Mouse (Mus musculus): ENCODE results near the gene Tnni3k. TPM values are rescaled to one million over a fixed set of nuclear protein-coding genes. Genes with fewer than 3 reads are reported as not detected.

The Tnni3k gene
- polyA plus RNA-seq, 1 experiment from 2014 or later: 0.05 TPM

DNA sequence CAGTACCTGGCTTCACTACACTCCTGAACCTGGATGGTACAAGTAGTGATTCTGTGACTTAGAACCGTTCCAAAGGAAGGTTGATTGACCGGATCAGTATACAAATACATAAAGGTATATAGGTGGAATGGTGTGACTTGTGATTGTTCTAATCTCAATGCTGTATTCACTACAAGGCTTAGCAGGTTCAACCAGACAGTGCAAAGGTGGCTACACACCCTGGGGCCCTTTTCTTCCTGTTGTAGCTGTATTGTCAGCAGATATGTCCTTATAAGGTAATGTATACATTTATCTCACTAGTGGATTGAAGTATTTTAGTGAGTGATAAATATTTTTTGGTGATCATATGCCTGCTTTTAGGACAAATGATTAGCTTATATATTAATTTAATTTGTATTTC, 310.9 kb downstream of the Tnni3k start:
- WGBS: 94% methylated on average over 2 of the region's 2 CpGs
- H3K27ac ChIP-seq: no peak overlapping the region
- no peaks in the 10 kb centered on the region for H3K4me1 ChIP-seq
- H3K4me2 ChIP-seq: no peak overlapping the region
- no peak overlapping the region for H3K9ac ChIP-seq
- H3K9me3 ChIP-seq: no peaks in the 10 kb centered on the region
- H3K4me3 ChIP-seq: no peak overlapping the region
- H3K36me3 ChIP-seq: no peaks in the 10 kb centered on the region
- ATAC-seq (ENCODE audit: insufficient number of reproducible peaks, low FRiP score, low TSS enrichment, low read depth): no peak
- H3K27me3 ChIP-seq: no peaks in the 10 kb centered on the region

GRCm38 (mm10) chr3:154742927-154743326, 312.3 kb downstream of the Tnni3k start:
- no peak overlapping the region for H3K4me2 ChIP-seq
- H3K9me3 ChIP-seq: no peaks in the 10 kb centered on the region
- H3K27me3 ChIP-seq: no peaks in the 10 kb centered on the region
- 54% methylated on average over 5 of the region's 5 CpGs for WGBS
- H3K4me1 ChIP-seq: no peaks in the 10 kb centered on the region
- H3K9ac ChIP-seq: no peak overlapping the region
- no peak for ATAC-seq (ENCODE audit: insufficient number of reproducible peaks, low FRiP score, low TSS enrichment, low read depth)
- no peak overlapping the region for H3K4me3 ChIP-seq
- H3K27ac ChIP-seq: no peak overlapping the region
- H3K36me3 ChIP-seq: no peaks in the 10 kb centered on the region

DNA sequence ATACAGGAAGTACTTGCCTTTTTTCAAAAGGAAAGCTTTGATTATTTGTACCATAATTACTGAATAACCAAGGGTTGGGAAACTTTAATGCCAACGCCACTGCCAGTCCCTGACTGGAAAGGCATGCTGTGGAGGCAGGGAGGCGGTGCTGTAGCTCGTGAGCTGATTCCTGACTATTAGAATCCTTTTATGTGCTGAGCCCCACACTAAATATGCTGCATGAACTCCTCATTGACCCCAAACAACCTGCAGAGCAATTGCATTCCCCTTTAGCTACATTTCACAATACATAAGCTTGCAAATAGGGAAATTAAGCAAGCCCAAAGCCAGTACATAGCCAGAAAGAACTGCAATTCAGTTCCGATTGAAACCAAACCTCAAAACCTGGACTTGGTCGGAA, 313.7 kb downstream of the Tnni3k start:
- no peaks in the 10 kb centered on the region for H3K27me3 ChIP-seq
- no peak overlapping the region for H3K9ac ChIP-seq
- H3K4me1 ChIP-seq: no peaks in the 10 kb centered on the region
- no peak overlapping the region for H3K27ac ChIP-seq
- H3K9me3 ChIP-seq: no peaks in the 10 kb centered on the region
- no peak overlapping the region for H3K4me2 ChIP-seq
- WGBS: 66% methylated on average over 5 of the region's 5 CpGs
- H3K36me3 ChIP-seq: no peaks in the 10 kb centered on the region
- H3K4me3 ChIP-seq: no peak overlapping the region
- no peak for ATAC-seq (ENCODE audit: insufficient number of reproducible peaks, low FRiP score, low TSS enrichment, low read depth)

Other genes starting within 250 kb of the Tnni3k start
- gene Fpgt, start 38.0 kb upstream of the Tnni3k start, polyA plus RNA-seq (2015; fragmentation: Nextera tagmentation; extraction: Ambion mirVana): 13.4 and 14.2 TPM in 2 replicates
- gene Lrriq3, start 38.0 kb upstream of the Tnni3k start, polyA plus RNA-seq (2015; fragmentation: Nextera tagmentation; extraction: Ambion mirVana): 0.89 and 1.2 TPM in 2 replicates

All from limb, embryonic 15.5 days (tissue).